Mouse (Mus musculus): ENCODE results near the gene Vmn2r81. TPM values are rescaled to one million over a fixed set of nuclear protein-coding genes. Genes with fewer than 3 reads are reported as not detected.
"Not testable (repeated sequence)": the region's sequence is repeated elsewhere in the genome, so short reads cannot be mapped to it uniquely, and the experiment has no call there.

The Vmn2r81 gene
- polyA plus RNA-seq (2016; fragmentation: Nextera tagmentation; extraction: Ambion mirVana), result not detected in 2 replicates

- H3K9me3 ChIP-seq, result not testable (repeated sequence)
These were observed at the start of gene Vmn2r81 for GRCm38 (mm10) chr10:79247392-79247791. Gene Vmn2r81 (plus strand): TSS chr10:79247692.

DNA sequence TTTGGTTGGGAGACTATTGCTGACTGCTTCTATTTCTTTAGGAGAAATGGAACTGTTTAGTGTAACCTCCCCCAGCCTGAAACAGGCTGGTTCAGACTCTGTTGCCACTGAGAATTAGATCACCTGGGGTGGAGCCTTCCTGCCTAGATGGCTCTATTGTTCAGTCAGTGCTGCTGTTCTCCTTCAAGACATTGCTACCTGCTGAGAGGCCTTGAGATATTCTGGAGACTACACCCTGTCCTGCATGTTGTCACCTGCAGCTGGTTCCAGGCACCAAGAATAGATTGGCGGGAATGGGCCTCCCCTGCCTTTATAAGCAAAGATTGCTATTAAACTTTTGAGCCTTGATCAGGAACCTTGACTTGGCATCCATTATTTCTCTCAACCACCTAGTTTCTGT is 47.5 kb upstream of the Vmn2r81 start:
- not testable (repeated sequence) for H3K27me3 ChIP-seq (ENCODE audit: insufficient read depth, poor library complexity, severe bottlenecking); H3K27ac ChIP-seq; H3K4me3 ChIP-seq; H3K36me3 ChIP-seq; DNase-seq (ENCODE audit: low spot score); H3K4me1 ChIP-seq (replicated peaks); H3K9me3 ChIP-seq
- WGBS, result 76% methylated on average over 1 of the region's 1 CpGs

More at GRCm38 (mm10) chr10:79247392-79247791, at the start of gene Vmn2r81:
- H3K27ac ChIP-seq; DNase-seq (ENCODE audit: low spot score); H3K4me1 ChIP-seq (replicated peaks); H3K36me3 ChIP-seq; H3K4me3 ChIP-seq; H3K27me3 ChIP-seq (ENCODE audit: insufficient read depth, poor library complexity, severe bottlenecking): not testable (repeated sequence)
- 78% methylated on average over 3 of the region's 3 CpGs for WGBS

- DNase-seq (ENCODE audit: low spot score), result no peak
- H3K27ac ChIP-seq, result no peak overlapping the region
- H3K4me3 ChIP-seq, result no peak overlapping the region
- H3K36me3 ChIP-seq, result no peaks in the 10 kb centered on the region
- H3K27me3 ChIP-seq (ENCODE audit: insufficient read depth, poor library complexity, severe bottlenecking), result no peaks in the 10 kb centered on the region
- no peaks in the 10 kb centered on the region for H3K4me1 ChIP-seq (replicated peaks)
- no peaks in the 10 kb centered on the region for H3K9me3 ChIP-seq
These were observed 27.1 kb upstream of the Vmn2r81 start for GRCm38 (mm10) chr10:79220432-79220831.

- no peak for DNase-seq (ENCODE audit: low spot score)
- H3K4me3 ChIP-seq, result no peak overlapping the region
- no peaks in the 10 kb centered on the region for H3K4me1 ChIP-seq (replicated peaks)
- no peaks in the 10 kb centered on the region for H3K27me3 ChIP-seq (ENCODE audit: insufficient read depth, poor library complexity, severe bottlenecking)
- no peaks in the 10 kb centered on the region for H3K36me3 ChIP-seq
- H3K9me3 ChIP-seq, result no peaks in the 10 kb centered on the region
- no peak overlapping the region for H3K27ac ChIP-seq
These were observed 25.9 kb upstream of the Vmn2r81 start for GRCm38 (mm10) chr10:79221606-79222005.

DNA sequence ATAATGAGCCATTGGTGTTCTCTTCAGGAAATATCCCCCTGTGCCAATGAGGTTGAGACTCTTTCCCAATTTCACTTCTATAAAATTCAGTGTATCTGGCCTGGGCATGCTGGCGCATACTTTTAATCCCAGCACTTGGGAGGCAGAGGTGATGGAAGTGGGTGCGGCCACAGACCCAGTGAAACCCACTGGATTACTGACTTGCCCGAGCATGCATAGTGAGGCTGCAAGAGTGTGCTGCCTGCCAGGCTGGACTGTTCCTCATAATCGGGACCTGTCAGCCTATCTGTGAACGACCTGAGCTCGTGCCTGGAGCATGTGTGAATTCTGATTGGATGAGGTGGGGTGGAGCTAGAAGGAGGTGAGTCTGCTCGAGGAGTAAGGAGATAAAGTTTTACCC is 25.3 kb upstream of the Vmn2r81 start:
- 83% methylated on average over 7 of the region's 7 CpGs for WGBS
- Histone ChIP-seq H3K27me3 (ENCODE audit: insufficient read depth, poor library complexity, severe bottlenecking) (no peaks in the 10 kb centered on the region), H3K36me3 (no peaks in the 10 kb centered on the region), H3K4me1 (replicated peaks) (no peaks in the 10 kb centered on the region), H3K27ac (no peak overlapping the region), H3K4me3 (no peak overlapping the region), H3K9me3 (no peaks in the 10 kb centered on the region)
- no peak for DNase-seq (ENCODE audit: low spot score)

DNA sequence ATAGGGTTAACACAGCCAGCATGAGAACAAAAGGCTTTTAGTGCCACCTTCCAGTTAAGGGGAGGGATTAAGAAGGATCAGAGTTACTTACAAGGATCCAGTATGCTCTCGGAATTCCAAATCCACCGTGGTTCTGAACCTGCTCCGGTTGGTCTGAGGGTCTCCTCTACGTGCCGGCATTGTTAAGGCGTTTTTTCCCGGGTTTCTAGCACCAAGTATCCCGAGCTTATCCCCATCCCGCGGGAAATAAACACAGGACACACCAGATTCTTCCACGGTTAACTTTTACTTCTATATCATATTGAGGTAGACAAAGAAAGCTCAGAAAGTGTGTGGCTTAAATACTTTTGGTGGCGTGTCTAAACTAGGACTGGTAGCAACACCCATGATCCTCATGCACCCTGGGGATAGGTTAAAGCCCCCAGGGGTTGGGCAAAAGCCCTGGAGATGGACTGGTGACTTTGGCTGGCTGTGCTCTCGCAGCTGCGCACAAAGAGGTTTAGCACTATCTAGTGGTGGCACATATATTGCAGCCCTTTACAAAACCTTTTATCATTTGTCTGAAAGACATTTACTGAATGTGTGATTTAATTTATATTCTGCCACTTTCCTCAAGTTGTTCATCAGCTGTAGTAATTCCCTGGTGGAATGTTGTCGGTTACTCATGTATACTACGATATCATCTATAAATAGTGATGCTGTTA is 74.7 kb downstream of the Vmn2r81 start:
- peak overlapping the region; percentile 76 for H3K27ac ChIP-seq
- H3K4me1 ChIP-seq (replicated peaks), result not testable (repeated sequence)
- WGBS, result 5% methylated on average over 16 of the region's 16 CpGs

GRCm38 (mm10) chr10:79322737-79323086 is 75.2 kb downstream of the Vmn2r81 start:
- H3K4me1 ChIP-seq (replicated peaks), result no peaks in the 10 kb centered on the region
- H3K36me3 ChIP-seq, result no peaks in the 10 kb centered on the region
- DNase-seq (ENCODE audit: low spot score), result no peak
- H3K27ac ChIP-seq, result no peak overlapping the region
- no peaks in the 10 kb centered on the region for H3K27me3 ChIP-seq (ENCODE audit: insufficient read depth, poor library complexity, severe bottlenecking)
- H3K4me3 ChIP-seq, result no peak overlapping the region
- H3K9me3 ChIP-seq, result no peaks in the 10 kb centered on the region

More for the DNA sequence above, 74.7 kb downstream of the Vmn2r81 start:
- peak overlapping the region; percentile 47 for H3K4me3 ChIP-seq
- H3K27me3 ChIP-seq (ENCODE audit: insufficient read depth, poor library complexity, severe bottlenecking); H3K9me3 ChIP-seq; H3K36me3 ChIP-seq: not testable (repeated sequence)
- peak; percentile 34 for DNase-seq (ENCODE audit: low spot score)

Other genes with a start within 250 kb of the Vmn2r81 start
- gene Olfr1351, start 235.2 kb upstream of the Vmn2r81 start, polyA plus RNA-seq (2016; fragmentation: Nextera tagmentation; extraction: Ambion mirVana), result not detected in 2 replicates
- 0.15 TPM in 1 of 2 replicates, not detected in the other for gene Olfr57, start 219.0 kb upstream of the Vmn2r81 start, polyA plus RNA-seq (2016; fragmentation: Nextera tagmentation; extraction: Ambion mirVana)
- gene 2610008E11Rik, start 150.1 kb upstream of the Vmn2r81 start, polyA plus RNA-seq (2016; fragmentation: Nextera tagmentation; extraction: Ambion mirVana), result 31.4 and 32.0 TPM in 2 replicates
- not detected in 2 replicates for gene Vmn2r80, start 98.9 kb upstream of the Vmn2r81 start, polyA plus RNA-seq (2016; fragmentation: Nextera tagmentation; extraction: Ambion mirVana)
- gene Vmn2r82, start 108.8 kb downstream of the Vmn2r81 start, polyA plus RNA-seq (2016; fragmentation: Nextera tagmentation; extraction: Ambion mirVana), result not detected in 2 replicates
- gene Vmn2r83, start 221.0 kb downstream of the Vmn2r81 start, polyA plus RNA-seq (2016; fragmentation: Nextera tagmentation; extraction: Ambion mirVana), result not detected in 2 replicates